Mouse (Mus musculus) lung, postnatal 36 days (tissue): ENCODE results near the gene Cdk15.

Source experiments
- DNase-seq: peaks from one replicate; pipeline ENCODE4 v3.0.0; 2022; ENCODE audit warnings: mixed read lengths

The Cdk15 gene

DNA sequence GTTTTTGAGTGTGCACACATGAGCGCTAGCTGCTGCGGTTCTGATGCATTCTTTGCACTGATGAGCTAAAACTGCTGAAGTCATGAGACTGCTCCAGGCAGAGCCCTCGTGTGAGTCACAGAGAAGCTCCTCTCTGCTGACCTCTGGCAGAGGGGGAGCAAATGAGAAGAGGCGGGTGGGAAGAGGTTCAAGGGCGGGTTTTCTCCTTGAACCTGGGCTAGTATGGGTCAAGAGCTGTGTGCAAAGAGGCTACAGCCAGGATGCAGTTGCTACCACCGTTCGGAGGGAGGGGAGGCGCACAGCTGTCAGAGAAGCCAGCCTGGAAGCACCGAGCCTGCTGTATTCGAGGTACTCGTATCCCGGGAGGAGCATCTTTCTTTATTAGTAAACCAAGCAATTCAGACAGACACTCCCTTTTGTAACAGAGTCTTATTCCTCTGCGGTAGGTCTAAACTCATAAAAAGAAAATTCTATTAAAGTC, at the start of gene Cdk15:
Gene Cdk15 (plus strand): TSS at position 156 of the 481 bp plus-strand sequence.
- DNase-seq = no peak

DNA sequence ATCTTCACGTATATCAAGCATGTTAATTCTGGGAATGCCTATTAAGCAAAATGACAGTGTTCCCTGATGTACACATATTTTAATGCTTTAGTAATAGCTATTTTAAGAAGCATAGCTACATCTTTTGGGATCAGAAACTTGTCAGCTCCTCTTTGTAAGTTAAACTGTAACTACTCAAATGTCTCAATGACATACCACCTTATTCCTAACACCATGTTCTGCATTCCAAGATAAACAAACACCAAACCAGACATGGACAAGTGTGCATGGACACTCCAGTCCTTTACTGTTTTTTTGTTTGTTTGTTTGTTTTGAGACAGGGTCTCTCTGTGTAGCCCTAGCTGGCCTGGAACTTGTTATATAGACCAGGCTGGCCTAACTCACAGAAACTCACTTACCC, 48.4 kb upstream of the Cdk15 start:
- DNase-seq = no peak

DNA sequence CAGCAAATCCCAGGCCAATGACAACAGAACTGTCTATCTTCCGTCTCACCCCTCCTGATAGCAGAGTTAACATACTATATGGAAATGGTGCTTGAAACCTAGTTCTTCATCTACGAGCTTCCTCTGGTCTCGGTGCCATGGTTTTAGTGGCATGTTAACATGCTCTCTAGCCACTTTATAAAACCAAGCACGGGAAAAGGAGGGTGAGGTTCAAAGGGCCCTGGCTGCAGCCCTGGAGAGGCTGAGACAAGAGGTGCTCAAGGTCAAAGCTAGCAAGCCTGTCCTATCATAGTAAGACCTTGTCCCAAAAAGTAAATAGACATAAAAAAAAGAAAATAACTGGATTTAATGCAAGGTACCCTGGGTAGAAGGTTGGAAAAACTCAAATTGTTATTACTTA, 45.1 kb upstream of the Cdk15 start:
- no peak for DNase-seq

DNA sequence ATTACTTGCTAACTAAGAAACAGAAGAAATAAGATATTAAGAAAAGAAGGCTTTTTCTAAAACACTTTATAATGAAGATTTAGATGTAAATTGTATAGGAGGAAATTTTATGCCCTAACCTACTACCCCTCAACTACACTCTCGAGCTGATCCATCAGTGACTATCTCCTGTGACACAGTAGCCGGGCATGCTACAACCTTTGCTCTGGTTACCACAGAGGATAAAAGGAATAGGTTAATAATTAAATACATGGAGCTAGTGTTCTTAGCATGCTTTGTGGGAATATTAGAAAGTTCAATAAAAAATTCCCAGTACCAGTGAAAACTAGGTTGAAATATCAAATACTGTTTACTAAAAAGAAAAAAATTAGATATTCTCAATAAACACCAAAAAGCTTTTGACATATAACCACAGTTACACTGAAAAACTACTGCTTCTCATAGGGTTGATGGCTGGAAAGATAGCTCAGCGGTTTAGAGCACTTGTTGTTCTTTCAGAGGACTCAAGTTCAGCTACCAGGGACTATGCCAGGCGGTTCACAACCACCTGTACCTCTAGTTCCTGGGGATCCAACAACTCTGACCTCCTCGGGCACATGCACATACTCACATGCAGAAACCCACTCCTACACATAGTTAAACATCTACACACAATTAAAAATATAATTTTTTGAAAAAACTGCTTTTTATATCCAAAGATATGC, 44.5 kb upstream of the Cdk15 start:
- no peak for DNase-seq

DNA sequence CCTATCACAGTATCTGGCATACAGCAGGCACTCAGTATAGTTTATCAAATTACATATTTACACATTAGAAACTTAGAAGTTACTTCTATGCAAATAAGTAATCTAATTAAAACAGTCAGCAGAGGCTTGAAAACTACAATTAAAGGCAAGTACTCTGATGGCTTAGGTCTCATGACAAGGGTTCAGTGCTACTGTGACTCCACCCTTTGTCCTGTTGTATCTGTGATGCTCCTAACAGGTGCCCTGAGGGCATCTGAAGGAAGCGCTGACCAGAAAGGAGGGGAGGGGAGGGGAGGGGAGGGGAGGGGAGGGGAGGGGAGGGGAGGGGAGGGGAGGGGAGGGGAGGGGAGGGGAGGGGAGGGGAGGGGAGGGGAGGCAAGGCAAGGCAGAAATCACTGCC, 43.8 kb upstream of the Cdk15 start:
- DNase-seq = no peak

DNA sequence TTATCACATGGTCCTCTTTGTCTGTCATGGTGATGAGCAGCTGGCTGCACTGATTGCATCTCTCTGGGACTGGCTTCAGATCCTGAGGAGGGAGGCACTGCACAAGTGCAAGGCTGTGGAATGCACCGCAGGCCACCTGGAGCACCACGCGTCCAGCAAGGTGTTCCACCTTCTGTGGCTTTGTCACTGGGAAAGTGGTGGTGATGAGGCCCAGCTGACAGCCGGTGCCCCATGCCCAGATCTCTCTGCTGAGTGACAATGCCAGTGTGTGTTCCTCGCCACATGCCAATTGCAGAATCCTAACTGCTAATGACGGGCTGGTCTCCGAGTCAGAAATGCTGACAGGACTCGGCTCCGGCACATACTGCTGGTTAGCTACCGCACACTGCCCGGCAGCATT, 41.3 kb upstream of the Cdk15 start:
- DNase-seq = no peak

DNA sequence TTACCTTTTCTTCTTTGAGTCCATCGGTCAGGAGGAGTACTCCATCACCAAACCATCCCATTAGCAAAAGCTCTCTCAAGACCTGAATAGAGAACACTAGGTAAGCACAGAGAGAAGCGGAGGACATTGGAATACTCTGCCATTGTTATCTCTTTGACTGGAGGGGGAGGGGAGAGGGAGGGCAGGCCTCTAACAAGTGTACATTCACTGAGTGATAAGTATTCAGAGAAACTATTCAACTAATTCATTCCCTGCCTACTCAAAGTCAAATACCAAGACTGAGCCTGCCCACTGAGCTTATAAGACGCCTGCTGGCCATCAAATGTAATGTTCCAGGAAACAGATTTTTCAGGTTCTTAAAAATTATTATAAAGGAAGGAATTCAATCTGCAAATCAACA, 36.3 kb upstream of the Cdk15 start:
- no peak for DNase-seq

DNA sequence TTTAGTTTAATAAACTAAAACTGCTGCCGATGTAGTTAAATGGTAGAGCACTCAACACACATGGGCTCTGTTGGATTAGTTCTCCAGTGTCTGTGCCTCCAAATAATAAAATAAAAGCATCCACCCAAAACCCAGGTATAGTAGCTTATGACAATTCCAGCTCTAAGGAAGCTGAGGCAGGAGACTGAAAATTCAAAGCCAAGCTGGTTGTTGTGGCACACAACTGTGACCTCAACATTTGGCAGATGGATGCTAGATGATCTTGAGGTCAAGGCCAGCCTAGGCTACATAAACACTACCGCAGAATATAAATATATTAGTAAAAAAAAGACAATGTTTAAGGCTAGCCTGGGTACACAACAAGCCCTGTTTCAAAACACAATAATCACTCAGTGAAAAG, 35.1 kb upstream of the Cdk15 start:
- no peak for DNase-seq

DNA sequence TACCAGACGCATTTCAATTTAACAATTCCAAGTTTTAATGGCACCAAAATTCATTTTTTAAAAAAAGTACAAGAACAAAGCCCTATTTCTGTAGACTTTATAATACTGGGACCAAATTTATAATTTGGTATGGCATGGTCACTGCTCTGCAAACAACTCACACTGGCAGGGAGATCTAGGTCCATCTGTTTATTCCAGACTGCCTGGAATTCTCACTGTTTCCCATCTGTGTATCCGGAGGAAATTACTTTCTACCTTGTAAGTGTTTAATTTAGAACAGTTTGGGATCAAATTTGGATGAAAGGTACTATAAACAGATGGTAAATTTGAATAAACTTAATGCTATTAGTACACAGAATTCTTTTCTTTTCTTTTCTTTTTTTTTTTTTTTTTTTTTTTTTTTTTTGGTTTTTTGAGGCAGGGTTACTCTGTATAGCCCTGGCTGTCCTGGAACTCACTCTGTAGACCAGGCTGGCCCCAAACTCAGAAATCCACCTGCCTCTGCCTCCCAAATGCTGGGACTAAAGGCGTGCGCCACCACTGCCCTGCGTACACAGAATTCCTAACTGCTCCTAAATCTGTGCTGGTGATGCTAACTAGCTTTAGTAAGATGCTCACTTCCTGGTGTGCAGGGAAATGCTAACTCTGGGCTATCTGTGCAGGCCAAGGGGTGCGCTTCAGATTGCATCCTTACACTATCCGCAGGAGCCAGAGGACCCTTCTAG, 34.4 kb upstream of the Cdk15 start:
- DNase-seq = no peak

DNA sequence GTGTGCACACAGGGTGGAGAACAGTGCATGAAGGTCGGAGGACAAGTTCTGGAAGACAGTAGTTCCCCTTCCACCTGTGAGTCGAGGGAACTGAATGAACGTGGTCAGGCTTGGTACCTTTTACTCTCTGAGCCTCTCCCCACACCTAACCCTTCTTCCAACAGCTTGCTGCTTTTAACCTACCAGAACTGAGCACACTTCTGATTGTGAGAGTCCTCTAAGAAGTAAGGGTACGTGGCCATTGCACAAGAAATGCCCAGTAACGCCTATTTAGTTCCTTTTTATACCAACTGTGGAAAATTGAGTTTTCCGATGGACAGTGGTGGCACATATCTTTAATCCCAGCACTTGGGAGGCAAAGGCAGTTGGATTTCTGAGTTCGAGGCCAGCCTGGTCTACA, 28.2 kb upstream of the Cdk15 start:
- DNase-seq = no peak

DNA sequence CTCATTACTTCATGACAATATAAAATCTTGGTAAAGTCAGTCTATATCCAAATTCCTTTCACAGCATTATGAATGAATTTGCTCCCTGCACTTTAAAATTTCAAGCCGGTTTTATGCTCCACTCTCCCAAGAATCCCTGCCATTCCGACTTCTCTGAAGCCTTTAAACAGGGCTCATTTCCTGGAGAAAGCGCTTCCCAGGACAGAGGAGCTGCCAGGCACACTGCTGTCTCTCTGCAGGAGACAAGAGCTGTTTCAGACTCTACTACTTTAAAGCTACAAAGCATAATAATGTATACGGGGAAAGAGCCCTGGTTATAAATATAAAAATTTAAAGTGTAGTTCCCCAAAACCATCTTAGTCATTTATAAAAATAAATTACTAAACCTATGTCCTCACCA, 27.5 kb upstream of the Cdk15 start:
- no peak for DNase-seq

DNA sequence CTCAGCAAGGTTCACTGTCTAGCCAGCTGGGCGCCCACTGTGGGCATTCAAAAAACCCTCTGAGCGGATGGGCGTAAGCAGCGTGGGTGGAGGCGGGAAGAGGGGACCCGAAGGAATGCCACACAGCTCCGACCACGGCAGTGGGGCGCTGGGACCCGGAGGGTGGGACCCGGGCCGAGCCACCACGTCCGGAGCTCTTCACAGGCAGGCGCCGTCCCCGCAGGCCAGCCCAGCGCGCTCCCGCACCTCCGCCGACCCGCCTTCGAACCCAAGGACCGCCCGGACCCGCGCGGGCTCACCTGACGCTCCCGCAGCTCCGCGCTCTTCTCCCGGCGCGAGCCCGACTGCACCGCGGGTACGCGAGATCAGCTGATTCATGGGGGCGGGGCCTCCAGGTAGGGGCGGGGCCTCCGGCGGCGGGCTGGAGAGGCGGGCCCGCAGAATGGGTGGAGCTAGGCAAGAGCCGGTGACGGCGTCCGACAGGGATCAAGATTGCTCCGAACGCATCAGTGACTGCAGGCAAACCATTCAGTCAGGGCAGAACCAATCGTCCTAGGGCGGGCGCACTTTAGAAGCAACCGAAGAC, 19.8 kb upstream of the Cdk15 start, which contains the start of gene Als2:
Gene Als2 (minus strand): TSS at position 376 of the 586 bp plus-strand sequence.
- DNase-seq = peak; percentile 98

DNA sequence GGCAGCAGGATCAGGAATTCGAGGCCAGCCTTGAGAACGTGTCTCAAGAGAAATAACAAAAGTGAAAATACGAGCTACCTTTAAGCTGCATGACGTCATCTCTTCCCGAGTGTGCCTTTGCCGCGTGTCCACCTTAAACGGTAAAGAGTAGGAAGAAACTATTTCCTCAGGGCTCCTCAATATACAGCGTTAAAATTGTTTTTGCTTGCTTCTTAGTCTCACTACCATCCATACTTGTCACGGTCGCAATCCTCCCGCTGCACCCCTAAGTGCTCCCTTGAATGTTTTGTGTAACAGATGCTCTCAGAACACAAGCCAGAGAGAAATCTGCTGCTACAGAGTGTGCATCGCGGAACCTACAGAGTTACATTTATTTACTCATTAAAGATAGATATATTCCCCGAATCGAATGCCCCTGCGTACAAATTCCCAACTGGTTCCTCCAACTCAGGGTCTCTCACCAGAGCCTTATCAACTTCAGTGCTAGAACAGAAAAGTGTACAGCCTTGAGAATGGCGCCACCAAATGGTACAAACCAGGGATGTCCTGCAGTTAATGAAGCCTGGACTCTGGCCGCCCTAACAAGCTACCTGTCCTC, 19.0 kb upstream of the Cdk15 start:
- DNase-seq = peak; percentile 93

DNA sequence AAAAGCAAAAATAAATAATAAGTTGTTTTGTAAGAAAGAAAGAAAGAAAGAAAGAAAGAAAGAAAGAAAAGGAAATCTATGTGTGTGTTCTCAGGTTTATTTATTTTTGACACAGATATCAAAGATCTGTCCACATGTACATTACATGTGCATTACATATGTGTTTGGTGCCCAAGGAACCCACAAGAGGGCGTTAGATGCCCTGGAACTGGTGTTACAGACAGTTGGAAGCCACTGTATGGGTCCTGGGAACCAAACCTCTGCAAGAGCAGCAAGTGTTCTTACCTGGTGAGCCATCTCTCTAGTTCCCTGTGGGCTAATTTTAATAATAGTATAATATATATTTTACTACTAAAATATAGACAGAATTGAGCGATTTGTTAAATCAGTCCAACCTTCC, 12.9 kb upstream of the Cdk15 start:
- DNase-seq = no peak

DNA sequence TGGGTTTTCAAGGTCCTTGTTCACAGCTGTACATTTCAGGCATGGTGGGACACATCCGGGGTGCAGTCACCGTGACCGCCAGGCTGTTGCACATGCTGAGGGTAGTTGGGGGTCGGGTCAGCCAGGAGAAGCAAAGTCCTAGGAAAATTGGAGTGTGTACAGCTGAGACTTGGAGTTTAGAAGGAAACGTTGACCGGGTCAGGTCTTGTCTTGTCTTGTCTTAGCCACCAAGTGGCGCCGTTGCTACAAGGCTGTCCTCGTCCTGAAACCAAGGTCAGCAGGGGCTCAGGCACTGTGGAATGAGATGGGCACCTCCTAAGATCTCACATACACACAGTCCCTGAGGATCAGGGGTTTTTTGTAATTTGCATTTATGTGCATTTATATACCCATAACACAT, 9.1 kb upstream of the Cdk15 start:
- DNase-seq = peak; percentile 61

DNA sequence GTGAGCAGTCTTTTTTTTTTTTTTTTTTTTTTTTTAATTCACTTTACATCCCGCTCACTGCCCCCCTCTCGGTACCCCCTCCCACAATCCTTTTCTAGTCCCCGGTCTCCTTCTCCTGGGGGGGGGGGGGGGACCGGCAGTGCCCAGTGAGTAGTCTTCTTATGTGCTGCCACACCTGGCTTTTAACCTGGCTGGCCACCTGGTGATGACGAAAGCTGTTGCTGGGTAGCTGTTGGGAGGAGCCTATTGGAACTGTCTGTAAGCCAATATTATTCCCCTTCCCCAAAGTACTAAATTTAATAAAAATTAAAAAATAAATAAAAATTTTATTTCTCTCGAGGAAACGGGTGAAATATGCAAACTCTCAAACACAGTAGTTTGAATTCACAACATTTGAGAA, 3.9 kb upstream of the Cdk15 start:
- DNase-seq = peak; percentile 64

DNA sequence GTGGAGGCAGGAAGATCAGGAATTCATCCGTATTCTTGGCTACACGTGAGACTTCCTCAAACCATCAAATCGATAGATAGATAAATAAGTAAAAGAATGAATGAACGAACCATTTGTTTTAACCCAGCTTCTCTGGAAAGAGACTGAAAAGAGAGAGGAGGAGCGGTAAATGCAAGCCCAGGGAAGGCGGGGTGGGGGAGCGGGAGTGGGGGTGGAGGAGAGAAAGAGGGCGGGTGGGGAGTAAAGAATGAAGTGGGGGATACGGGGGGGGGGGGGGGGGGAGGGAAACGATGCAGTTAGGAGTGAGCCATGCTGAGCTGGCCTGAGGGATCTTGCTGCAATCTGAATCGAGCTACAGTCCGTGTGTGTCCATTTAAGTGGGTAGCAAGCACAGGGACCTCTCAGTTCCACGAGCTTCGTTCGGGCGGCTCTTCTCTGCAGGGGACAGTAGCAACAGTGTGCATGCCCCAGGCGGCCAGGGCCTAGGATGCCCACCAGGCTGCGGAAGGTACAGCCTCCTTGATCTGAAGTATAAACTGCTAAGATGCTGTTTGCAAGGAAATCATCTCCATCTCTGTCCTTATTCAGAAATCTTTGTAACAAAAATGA, 3.3 kb upstream of the Cdk15 start:
- no peak for DNase-seq

DNA sequence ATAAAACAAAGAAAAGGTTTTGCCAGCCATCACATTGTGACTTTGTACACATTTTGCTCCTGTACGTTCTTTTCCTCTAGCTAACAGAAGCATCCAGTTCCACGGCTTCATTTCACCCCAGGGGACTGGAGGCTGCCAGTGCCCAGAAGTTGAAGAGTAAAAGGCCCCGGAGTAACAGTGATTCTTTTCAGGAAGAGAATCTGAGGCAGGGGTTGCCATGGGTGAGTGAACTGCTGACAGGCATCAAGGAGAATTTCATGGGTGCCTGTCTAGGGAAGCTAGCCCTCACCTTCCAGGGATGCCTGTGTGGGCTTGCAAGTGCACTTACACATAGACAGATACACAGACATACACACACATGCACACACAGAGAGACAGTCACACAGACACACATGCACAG, 1.0 kb downstream of the Cdk15 start:
- no peak for DNase-seq

DNA sequence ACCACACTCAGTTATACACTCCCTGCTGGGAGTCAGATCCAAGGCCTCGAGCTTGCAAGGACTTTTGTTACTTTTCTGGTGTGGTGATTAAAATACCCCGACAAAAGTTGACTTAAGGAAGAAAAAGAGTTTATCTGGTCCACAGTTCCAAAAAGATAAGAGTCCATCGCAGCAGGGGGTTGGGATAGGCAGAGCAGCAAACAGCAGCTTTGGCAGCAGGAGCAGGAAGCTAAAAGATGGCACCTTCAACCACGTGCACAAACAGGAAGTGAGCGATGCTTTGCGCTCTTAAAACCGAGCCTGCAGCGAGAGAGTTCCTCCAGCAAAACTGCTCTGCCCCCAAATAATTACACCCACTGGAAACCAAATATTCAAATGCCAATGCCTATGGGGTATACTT, 12.2 kb downstream of the Cdk15 start:
- no peak for DNase-seq

DNA sequence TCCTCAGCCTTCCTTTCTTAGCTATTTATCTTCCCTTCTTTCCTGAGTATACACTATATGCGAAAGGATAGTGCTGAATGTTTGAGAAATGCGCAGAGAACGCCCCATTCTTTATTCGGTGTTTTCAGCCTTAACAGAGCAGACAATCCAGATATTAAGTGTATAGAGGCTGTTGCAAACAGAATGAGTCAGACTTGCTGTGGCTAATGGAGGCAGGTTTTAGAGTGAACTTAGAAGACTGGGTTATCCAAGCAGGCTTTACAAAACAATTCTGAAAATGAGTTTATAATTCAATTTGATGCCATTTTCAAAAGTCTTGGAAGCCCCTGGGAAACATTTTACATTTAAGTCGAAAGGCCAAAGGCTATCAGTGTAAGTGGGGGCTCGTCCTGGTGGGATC, 12.8 kb downstream of the Cdk15 start:
- DNase-seq = no peak

DNA sequence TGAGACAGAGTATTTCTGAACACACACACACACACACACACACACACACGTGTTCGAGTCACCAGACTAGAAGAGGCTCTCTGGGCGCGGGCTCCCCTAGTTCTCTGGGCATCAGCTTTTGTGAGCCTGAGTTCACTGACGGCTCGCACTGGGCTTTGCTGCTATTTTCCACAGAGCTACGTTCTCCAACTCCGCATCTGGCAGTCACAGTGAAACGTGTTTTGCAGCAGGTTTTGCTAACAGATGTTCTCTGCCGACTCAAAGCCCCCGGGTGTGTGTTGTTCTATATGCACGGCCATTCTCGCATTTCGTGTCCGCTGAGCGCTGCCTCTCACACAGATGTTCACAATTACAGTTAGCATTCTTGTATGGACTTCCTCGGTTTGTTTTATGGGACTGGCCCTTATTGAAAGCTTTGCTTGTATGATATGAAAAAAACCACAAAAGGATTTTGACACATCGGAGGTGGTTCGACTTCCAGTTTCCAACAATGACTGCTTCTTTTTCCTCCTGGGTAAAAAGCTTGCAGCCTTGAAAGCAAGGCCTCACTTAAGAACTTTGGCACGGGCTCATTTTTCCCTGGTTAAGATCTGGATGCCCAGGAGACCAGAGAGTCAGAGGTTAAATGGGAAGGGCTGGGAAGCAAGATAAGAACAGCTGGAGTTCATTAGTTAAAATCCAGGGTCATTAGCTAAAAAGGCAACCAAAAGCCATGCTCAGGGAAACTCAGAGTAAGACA, 13.4 kb downstream of the Cdk15 start:
- DNase-seq = no peak

DNA sequence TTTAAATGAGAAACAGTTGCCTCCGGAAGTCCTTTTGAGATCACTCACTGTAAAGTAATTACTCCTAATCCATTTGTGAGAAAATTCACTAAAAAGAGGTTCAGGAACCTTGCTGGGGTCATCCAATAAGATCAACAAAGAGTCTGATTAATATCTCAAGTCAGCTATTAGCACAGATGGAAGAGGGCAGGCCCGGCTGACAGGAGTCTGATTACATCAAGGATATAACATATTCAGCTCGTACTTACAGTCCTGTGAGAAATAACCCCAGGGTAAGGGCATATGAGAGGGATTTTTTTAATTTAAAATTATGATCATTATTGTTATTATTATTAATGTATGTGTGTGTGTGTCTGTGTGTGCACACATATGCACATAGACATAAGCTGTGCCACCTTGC, 15.5 kb downstream of the Cdk15 start:
- no peak for DNase-seq

DNA sequence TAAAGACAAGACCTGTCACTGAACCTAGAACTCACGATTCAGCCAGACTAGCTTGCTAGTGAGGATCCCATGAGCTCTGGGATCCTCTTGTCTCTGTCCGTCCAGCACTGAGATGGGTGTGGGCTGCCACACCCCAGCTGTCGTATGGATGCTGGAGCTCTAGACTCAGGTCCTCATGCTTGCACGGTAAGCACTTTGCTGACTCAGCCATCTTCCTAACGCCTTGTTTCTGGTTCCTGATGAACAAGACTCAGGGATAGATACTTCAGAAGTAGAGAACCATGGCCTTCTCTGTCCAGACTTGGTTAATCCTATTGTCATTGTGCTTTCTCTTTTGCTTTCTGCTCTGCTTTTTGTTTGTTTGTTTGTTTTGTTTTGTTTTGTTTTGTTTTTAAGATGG, 29.2 kb downstream of the Cdk15 start:
- no peak for DNase-seq
